Mouse (Mus musculus): ENCODE results near the gene Ubqln1. TPM values are rescaled to one million over a fixed set of nuclear protein-coding genes. Genes with fewer than 3 reads are reported as not detected.

Gene Ubqln1
- 61.6 and 62.0 TPM in 2 replicates for total RNA-seq (2017)

GRCm38 (mm10) chr13:58215592-58216341 lies at the start of gene Ubqln1:
Gene Ubqln1 (minus strand): TSS chr13:58215653.
- peak; percentile 84 for ATAC-seq (ENCODE audit: extremely low read depth, insufficient number of reproducible peaks, low FRiP score, poor library complexity, severe bottlenecking)

DNA sequence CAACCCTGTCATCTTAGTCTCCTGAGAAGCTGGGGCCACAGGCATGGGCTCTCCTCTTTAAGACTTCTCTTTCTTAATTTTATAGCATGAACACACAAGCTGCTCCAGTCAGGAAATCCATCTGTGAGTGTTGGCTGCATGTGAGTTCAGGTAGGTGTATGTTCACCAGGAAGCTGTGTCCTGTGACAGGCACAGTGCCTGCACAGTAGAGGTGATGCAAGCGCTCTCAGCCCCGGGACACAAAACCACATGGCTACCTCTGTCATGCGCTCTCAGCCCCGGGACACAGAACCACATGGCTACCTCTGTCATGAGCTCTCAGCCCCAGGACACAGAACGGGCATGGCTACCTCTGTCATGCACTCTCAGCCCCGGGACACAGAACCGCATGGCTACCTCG lies 48.1 kb upstream of the Ubqln1 start:
- no peak for ATAC-seq (ENCODE audit: extremely low read depth, insufficient number of reproducible peaks, low FRiP score, poor library complexity, severe bottlenecking)

DNA sequence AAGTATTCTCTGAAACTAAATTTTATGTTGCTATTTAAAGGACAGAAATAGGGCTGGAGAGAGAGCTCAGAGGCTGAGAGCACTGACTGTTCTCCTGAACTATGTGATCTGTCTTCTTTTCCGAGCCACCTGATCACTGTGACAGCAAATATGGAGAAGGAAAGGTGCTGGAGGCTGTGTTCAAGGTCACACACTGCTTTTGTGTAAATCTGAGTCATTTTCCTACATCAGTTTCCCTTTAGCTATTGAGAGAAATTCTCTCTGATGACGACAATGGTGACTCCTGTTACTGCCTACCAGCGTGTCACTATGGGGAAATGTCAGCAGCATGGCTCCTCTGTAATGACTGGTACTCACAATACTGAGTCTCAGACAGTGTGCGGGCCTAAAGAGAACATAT lies 46.2 kb upstream of the Ubqln1 start:
- ATAC-seq (ENCODE audit: extremely low read depth, insufficient number of reproducible peaks, low FRiP score, poor library complexity, severe bottlenecking) = no peak

DNA sequence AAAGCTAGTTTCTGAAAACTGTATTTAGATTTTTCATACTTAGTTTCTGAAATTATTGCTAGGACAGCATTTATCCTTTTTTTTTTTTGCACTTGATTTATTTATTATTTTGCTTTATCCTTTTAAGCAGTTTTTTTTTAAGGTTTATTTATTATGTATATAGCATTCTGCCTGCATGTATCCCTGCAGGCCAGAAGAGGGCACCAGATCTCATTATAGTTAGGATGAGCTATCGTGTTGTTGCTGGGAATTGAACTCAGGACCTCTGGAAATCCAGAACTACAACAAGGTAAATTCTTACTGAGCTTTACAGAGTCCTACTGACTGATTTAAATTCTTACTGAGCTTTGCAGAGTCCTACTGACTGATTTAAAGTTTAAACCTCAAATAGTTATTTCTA lies 37.8 kb upstream of the Ubqln1 start:
- no peak for ATAC-seq (ENCODE audit: extremely low read depth, insufficient number of reproducible peaks, low FRiP score, poor library complexity, severe bottlenecking)

GRCm38 (mm10) chr13:58248957-58249356 lies 33.5 kb upstream of the Ubqln1 start:
- ATAC-seq (ENCODE audit: extremely low read depth, insufficient number of reproducible peaks, low FRiP score, poor library complexity, severe bottlenecking) = no peak

DNA sequence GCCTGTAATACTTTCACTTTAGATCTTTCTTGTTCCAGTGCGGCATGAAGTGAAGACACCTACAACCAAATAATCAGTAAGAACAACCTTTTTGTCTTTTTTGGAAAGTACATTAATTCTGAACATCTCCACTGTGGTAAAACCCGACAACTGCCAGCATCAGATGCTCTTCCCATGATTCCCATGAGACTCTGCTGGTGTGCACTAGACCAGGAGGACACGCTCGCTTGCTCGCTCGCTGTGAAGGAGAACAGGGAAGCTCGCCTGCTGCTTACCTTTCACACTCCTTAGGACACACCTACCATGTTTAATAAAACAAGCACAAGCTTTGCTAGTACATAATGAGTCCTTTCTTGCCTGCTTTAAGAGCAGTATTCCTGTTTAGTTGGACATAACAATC lies 21.1 kb upstream of the Ubqln1 start:
- ATAC-seq (ENCODE audit: extremely low read depth, insufficient number of reproducible peaks, low FRiP score, poor library complexity, severe bottlenecking) = no peak

DNA sequence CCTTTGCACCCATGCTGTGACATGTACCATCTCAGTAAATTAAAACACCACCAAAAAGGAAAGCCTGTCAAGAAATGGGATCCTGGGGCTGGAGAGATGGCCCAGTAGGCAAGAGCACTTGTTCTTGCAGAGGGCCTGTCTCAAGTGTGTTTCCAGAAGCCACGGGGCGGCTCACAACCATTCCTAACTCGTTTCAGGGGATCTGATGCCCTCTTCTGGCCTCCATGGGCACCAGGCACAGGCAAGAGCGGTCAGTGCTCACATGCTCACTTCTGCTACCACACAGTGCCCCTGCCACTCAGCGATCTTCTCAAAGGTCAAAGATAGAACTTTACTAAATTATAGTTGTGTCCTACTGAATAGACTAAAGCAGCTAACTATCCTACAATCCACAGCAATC lies 17.2 kb upstream of the Ubqln1 start:
- peak; percentile 58; the same call in 1 of the 2 replicates for ATAC-seq (ENCODE audit: extremely low read depth, insufficient number of reproducible peaks, low FRiP score, poor library complexity, severe bottlenecking)

- ATAC-seq (ENCODE audit: extremely low read depth, insufficient number of reproducible peaks, low FRiP score, poor library complexity, severe bottlenecking) = no peak
Measured at GRCm38 (mm10) chr13:58232070-58232469, 16.6 kb upstream of the Ubqln1 start.

DNA sequence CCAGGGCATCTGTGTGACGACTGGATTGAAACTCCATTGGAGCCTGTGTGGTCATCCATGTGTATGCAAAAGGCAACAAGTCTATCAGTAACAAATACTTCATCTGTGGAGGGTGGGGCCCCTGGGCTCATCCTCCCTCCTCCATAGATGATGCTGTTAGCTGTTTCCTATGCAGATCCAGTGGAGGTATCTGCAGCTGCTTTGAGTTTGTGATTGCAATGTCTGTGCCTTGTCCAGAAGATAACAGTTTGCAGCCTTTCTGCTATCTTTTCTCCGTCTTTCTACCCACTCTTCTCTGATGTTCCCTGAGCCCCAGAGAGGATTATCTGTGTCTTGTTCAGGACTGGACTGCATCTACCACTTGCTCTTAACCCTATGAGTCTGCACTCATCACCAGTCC lies 13.2 kb upstream of the Ubqln1 start:
- no peak for ATAC-seq (ENCODE audit: extremely low read depth, insufficient number of reproducible peaks, low FRiP score, poor library complexity, severe bottlenecking)

- no peak for ATAC-seq (ENCODE audit: extremely low read depth, insufficient number of reproducible peaks, low FRiP score, poor library complexity, severe bottlenecking)
Measured at GRCm38 (mm10) chr13:58225694-58226093, 10.2 kb upstream of the Ubqln1 start.

DNA sequence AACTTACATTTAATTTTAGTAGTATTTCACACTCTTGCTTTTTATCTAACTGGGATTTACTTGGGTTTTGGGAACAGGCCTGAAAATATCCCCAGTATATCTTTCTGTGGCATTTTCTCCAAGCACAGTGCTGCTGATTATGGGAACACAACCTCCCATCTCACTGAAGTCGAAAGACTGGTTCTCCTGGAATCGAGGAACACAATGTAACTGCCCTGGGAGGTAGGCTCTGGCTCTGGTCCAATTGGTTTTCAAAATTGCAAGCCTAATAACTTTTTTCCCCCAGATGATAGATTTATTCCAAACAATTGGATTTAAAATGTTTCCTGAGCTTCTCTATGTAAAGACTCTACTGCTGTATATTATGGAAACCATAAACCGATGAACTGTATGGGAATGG lies 4.8 kb upstream of the Ubqln1 start:
- no peak for ATAC-seq (ENCODE audit: extremely low read depth, insufficient number of reproducible peaks, low FRiP score, poor library complexity, severe bottlenecking)

- ATAC-seq (ENCODE audit: extremely low read depth, insufficient number of reproducible peaks, low FRiP score, poor library complexity, severe bottlenecking) = no peak
Measured at GRCm38 (mm10) chr13:58217536-58217935, 2.1 kb upstream of the Ubqln1 start.

DNA sequence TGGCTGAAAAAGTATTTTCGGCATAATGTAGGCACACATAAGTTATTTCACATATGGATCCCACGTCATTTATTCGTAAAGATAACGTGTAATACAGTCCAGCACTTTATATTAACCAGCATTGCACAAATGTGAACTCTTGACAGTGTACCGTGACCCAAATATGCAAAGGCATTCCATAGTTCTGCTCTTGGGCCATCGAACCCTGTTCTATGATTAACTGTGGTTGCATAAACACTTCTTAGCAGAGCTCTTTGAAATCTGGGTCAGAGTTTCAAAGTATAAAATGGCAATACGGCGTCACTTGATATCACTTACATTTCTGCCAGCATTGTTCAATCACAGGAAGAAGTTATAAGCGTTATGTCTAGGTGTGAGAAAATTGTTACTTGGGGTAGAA lies 942 bp upstream of the Ubqln1 start:
- ATAC-seq (ENCODE audit: extremely low read depth, insufficient number of reproducible peaks, low FRiP score, poor library complexity, severe bottlenecking) = no peak

DNA sequence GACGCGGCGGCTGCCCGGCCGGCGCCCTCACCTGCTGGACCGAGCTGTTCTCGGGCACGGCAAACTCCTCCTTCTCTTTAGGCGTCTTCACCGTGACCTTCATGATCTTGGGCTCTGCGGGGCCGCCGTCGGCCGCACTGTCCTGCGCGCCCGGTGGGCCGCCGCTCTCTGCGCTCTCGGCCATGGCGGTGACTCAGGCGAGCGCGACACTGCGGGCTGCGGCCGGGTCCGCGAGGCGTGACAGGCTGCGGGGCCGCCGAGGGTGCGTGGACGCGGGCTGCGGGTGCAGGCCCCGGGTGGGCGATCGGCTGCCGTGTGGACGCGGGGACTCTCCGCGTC lies 231 bp downstream of the Ubqln1 start:
- ATAC-seq (ENCODE audit: extremely low read depth, insufficient number of reproducible peaks, low FRiP score, poor library complexity, severe bottlenecking) = no peak

- peak; percentile 10; the same call in 1 of the 2 replicates for ATAC-seq (ENCODE audit: extremely low read depth, insufficient number of reproducible peaks, low FRiP score, poor library complexity, severe bottlenecking)
Measured at GRCm38 (mm10) chr13:58214346-58215252, 854 bp downstream of the Ubqln1 start.

GRCm38 (mm10) chr13:58213801-58214200 lies 1.7 kb downstream of the Ubqln1 start:
- ATAC-seq (ENCODE audit: extremely low read depth, insufficient number of reproducible peaks, low FRiP score, poor library complexity, severe bottlenecking) = 0 out of 2 replicates have a peak, but pooled peaks have one; percentile 15

DNA sequence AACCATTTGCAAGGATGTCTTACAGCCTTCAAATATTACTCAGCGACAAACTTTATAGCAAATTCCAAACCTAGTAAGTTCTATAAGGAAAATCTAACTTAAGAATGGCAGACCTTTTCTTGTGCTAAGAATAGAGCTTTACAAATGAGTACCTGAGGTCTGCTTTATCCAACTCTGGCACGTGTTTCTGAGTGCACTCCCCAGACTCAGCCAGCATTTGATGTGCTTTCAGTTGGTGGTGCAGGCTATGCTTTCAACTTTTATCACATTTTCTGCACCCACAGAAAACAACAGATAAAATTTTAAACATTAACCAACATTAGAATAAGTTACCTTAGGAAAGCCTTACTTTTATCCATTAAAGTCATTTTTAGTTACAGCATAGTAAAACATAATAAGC lies 2.9 kb downstream of the Ubqln1 start:
- ATAC-seq (ENCODE audit: extremely low read depth, insufficient number of reproducible peaks, low FRiP score, poor library complexity, severe bottlenecking) = no peak

DNA sequence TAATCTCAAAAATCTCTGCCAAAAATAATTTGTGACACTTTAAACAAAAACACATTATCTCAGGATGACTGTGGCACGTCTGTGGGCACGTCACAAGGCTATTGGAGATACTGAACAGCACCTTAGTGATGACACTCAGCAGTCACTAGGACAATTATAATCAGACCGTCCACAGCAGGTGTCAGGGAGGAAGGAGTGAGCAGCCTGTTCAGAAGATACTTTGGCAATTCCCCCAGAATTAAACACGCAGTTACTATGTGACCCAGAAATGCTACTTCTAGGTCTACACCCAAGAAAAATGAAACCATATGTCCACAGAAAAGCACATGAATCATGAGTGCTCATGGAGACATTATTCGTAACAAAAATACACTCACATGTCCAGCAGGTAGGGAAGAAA lies 5.0 kb downstream of the Ubqln1 start:
- no peak for ATAC-seq (ENCODE audit: extremely low read depth, insufficient number of reproducible peaks, low FRiP score, poor library complexity, severe bottlenecking)

DNA sequence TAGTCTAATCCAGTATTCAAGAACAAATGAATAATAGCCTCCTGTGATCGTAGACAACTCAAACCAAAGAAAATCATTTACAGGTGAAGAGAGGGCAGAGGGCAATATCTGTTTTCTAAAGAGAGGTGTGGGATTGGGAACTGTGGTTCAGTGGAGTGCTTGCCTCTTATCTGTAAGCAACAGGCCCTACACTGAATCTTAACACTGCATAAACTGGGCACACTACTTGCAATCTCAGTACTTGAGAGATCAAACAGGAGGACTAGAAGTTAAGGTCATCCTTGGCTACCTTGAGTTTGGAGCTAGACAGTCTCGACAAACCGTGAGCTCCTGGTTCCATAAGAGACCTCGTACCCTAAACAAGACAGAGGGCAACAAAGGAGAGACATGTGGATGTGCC lies 9.4 kb downstream of the Ubqln1 start:
- no peak for ATAC-seq (ENCODE audit: extremely low read depth, insufficient number of reproducible peaks, low FRiP score, poor library complexity, severe bottlenecking)

GRCm38 (mm10) chr13:58204986-58205385 lies 10.5 kb downstream of the Ubqln1 start:
- ATAC-seq (ENCODE audit: extremely low read depth, insufficient number of reproducible peaks, low FRiP score, poor library complexity, severe bottlenecking) = peak; percentile 84
